Mouse (Mus musculus) thymus, postnatal 10 days (tissue): ENCODE data around the gene Tbc1d14.

Experiments
- DNase-seq, 2 experiments: peaks; one replicate each; pipeline ENCODE4 v3.0.0; 2021; ENCODE audit warnings: low spot score in 2 of 2

Tbc1d14 gene

DNA sequence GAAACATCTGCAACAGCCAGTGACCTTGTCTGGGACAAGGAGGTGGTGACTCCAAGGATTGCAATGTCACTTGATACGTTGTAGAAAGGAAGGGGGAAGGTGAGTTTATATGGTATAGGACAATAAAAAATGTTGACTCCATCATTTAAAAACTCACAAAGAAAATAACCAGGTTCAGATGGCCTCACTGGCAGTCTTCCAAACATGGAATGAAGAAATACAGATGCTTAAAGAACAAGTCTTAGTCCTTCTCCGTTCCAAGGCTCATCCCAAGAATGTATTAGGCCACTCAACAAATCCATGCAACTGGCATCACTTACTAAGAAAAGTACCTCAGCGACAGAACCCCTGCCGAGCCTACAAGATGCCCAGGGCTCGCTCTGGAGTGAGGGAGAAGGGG lies 38.6 kb downstream of the Tbc1d14 start:
- DNase-seq = no peak

DNA sequence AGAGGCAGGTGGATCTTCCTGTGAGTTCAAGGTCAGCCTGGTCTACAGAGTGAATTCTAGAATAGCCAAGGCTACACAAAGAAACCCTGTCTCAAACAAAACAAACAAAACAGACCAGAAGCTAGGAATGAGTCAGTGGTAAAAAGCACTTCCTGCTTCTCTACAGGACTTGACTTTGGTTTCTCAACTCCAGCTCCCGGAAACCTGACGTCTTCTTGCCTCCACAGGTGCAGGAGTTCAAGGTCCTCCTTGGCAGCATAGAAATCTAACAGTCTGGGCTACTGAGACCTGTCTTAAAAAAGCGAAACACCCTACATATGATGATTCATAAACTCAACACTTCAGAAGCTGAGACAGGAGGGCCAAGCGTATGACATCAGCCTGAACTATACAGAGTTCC lies 39.2 kb downstream of the Tbc1d14 start:
- peak; percentile 59 to 61 for DNase-seq

DNA sequence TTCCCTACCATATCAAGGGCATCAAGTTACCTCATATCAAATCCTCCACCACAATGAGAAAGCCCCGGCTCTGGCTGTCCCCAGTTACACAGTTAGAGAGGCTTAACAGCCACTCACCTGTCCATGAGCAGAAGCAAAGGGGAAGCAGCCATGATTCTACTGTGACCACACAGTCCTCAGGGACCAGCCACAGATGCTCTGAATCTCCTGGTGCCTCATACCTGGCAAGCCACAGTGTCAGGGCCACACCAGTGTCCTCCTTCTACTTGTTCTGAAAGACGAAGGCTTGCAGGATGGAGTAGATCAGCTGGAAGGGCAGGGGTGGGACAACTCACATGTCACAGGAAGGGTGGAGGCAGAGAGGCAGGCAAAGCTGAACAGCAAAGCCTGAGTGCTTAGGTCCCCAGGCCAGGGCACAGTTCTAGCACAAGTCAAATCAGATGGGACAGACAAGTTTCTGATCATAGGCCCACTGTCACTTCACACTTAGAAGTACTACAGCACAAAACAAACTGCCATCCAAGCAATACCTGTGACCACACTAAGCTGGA lies 39.9 kb downstream of the Tbc1d14 start:
- DNase-seq = peak in 1 of 2 experiments; percentile 25

DNA sequence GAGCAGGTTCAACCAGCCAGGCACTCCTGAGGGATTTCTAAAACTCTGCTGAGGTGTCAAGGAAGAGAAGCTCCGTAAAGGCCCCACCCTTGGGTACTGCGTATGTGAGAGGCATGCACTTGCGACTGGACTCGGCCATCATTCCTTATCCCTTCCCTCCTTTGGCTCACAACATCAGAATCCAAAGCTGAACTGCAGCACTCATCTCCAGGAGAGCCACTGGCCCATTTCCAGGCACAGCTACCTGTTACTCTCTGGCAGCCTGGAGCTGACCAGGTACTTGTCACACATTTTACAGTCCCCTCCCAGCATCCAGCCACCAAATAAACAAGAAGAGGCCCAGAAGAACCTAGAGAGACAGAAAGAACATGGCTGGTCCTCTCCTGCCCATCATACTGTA lies 40.7 kb downstream of the Tbc1d14 start:
- no peak for DNase-seq

DNA sequence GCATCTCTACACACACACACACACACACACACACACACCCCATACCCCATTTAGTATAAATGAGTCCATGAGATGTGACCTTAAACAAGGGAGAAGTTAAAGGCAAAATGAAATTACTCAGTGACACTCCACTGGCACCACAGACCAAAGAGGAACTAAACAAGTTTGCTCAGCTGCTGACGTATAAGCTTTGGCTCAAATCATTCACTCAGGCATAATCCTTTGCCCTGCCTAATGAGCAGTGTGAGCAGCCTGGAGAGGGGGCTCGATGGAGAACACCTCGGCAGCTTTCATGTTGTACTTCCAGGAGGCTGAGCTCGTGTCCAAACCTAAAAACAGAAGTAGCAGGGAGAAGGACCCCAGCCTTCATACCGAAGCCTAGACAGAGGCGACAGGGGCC lies 43.8 kb downstream of the Tbc1d14 start:
- DNase-seq = no peak

DNA sequence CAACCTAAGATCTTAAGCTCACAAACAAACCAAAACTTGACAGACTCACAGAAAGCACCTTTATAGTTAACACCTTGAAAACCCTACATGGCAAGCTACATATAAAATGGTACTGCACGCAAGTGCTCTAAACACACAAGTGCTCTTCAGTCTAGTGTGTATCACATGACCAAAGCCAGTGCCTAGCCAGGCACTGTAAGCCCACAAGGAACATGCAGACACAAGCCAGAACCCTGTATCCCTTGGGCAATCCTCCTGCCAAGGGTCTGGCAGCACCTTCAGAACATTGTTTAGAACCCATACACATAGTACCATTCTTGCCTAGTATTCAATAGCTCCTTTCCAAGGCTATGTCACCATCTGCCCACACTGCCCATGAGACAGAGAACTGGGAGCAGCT lies 48.3 kb downstream of the Tbc1d14 start:
- no peak for DNase-seq

DNA sequence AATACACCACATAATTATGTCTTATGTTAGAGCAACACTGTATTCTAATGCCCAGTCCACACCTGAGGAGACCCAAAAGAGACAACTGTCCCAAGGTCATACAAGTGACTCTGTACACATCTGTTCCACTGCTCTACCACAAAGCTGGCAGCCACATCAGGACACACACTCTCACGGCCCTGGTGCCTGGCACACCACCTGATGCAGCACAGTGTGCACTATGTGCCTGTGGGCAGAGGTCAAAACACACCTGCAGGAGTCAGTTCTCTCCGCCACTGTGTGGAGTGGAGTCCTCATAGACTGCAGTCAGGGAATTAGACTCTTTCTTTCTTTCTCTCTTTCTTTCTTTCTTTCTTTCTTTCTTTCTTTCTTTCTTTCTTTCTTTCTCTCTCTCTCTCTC lies 52.1 kb downstream of the Tbc1d14 start:
- DNase-seq = no peak

DNA sequence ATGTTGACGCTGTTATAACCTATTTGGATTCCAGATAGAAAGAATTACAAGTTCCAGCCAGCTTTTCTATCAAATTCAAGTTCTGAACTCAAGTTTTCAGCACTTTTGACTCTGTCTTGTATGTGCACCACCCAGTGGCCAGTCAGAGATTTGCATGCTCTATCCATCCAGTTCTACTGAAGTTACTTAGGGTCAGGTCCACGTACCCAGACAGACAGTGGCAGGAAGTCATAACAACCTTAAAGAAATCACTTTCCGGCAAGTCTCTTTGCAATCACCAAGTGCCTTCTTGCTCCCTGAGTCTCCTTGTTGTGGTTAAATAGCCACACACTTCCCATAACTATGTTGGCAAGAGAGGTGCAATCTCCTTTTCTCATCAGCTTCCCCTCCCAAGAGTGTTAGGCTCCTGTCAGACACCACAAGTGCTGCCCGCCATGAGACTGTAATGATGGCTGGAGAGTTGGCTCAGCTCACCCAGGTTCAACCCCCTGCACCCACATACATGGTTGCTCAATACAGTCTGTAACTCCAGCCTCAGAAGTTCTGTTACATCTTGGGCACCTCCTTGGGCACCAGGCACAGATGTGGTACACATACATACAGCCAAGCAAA lies 54.4 kb downstream of the Tbc1d14 start:
- peak; percentile 77 to 82 for DNase-seq

DNA sequence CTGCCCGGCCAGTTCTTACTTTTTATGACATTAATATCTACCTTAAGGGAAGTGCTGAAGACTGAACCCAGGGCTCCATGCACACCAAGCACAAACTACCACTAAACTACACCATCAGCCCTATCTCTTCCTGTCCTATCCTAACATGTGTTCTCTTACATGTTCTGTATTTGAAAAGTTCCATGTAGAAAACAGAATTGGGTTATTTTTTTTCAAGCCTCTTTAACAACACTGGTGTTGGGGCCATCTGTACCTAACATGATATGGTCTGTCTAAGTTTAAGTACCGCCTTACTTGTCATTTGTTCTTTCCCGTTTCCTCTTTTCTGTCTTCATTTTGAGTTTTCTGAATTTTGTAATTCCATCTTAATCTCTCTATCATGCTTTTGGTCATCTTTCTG lies 56.7 kb downstream of the Tbc1d14 start:
- no peak for DNase-seq

DNA sequence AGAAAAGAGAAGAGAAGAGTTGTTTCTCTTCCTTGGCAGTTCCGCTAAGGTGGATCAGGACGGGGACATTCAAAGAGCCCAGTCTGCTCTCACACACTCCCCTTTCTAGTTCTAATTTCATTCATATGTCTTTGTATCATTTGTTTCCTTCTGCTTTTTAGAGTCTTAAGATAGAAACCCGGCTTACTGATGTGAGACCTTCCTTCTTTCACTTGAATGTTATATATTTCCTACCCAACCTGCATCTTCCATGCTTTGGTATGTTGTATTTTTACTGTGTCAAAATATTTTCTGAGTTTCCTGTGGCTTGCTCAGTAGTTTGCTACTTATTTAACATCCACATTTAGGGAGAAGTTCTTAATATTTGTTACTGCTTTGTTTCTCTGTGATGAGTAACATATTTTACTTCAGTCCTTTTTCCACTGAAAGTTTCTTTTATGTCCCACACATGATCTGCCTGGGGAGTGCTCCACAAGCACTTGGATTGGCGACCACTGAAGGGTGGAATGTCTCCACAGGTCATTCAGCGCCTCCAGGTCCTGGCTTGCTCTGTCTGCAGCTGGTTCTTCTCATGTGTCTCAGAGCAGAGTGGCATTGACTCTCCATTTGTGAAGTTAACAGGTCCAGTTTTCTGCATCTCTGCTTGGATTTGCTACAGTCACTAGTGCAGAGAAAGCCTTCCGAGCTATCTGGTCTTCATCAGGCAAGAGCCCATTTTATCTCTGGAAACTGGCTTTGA lies 57.5 kb downstream of the Tbc1d14 start:
- no peak for DNase-seq

DNA sequence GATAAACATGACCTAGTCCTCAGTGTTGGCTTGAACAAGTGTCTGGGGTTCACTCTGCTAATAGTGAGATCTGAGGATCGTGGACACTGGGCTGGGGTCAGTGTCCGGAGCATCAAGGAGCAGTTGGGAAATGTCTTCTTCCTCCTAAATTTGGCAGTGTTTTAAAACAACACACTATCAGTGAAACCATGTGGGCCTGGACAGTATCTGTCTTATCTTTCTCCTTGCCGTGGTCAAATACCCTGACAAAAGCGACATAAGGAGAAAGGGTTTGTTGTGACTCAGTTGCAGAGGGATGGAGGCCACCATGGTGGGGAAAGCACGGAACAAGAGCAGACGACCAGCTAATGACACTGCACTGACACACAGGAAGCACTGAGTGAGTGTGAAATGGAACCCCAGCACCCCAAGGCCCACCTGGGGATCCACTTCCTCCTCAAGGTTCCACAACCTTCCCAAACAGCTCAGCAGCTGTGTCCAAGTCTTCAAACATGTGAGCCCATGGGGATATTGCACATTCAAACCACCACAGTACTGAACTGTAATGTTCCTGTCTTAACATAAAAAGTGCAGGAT lies 58.5 kb downstream of the Tbc1d14 start:
- no peak for DNase-seq

DNA sequence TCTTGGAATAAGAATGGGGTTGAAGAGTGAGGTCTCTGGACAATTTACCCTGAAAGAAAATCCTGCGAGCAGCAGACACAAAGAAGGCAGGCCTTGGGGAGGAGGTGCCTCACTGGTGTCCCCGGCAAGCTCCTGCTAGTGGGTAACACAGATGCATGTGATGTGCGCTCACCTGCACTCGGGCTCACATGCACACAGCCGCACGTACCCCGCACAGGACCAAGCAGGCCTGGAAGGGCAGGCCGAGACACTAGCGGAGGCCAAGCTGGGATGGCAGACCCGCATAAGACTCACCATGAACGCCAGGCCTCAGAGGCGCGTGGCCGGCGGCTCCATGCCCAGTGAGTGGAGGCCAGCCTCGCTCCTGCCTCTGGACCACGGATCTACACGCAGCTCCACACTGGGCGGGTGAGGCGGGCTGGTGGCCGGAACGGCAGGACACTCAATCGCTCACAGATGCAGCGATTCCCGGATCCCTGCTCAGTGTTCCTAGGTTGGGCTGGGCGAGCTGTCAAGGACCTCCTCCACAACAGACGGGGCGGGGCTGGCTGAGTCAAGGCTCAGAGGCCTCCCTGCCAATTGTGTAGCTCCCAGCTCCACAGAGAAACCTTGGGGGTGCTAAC lies 62.8 kb downstream of the Tbc1d14 start:
- DNase-seq = peak; percentile 61 to 66

DNA sequence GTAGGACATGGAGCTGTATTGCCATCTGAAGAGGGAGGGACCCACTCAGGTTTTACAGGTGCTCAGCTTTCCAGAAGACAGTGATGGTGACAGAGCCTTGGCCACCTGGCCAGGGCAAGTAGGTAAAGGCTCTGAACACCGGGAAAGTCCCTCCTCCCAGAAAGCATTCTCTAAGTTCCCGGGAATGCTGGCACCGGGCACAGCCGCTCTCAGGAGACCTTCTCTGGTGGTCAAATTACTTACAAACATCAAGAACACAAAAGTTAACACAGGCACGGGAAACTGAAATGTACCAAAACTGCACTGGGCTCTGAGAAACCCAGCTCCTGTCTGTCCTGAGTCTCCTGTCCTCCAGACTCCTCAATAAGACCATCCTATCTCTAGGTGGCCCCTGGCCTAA lies 63.4 kb downstream of the Tbc1d14 start:
- DNase-seq = no peak

DNA sequence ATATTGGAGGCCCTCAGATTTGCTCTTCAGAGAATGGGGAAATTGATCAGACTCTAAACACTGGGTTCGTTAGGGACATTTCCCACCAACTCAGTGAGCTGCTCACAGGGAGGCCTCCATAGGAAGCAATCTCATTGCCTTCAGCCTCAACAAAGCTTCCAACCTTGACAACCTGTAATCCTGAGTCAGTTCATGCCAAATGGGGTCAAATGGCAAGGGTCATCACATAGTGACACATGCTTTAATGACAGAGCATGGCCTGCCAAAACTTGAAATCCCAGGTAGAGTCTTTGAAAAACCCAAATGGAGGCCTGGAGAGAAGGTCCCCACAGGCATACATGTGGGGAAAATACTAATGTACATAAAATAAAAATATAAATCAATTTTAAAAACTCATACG lies 66.2 kb downstream of the Tbc1d14 start:
- no peak for DNase-seq

DNA sequence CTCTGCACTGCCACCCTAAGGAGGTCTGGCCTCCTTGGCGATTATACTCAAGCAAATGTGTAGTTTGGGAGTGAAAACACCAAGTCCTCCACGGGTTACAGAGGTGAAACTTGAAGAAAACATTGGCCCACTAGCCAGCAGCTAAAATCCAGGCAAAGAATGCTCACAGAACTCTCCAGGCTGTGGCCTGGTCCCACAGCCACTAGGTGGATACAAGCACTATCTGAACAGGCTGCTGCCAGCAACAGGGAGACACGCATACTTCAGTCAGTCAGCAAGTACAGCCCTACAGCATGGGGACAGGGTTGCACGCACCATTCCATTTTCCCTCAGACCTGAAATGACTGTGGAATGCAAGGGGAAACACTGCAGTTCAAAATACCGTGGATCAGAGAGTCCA lies 66.8 kb downstream of the Tbc1d14 start:
- no peak for DNase-seq

DNA sequence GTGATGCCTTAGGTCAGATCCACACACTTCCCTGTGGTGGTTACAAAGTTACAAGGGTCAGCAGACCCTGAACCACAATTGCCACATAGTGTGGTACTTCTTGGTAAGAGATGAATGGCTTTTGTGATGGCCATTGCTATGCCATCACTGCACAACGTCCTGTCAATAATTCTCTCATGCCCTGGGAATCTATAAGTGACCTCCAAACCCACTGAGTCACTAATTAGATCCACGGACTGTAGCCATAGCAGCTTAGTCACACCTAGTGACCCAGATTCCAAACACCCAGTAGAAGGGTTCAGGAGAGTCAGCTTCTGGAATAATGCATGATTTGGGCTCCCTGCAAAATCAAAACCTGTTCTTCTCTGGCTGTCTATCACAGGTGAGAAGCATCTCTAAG lies 67.9 kb downstream of the Tbc1d14 start:
- no peak for DNase-seq

DNA sequence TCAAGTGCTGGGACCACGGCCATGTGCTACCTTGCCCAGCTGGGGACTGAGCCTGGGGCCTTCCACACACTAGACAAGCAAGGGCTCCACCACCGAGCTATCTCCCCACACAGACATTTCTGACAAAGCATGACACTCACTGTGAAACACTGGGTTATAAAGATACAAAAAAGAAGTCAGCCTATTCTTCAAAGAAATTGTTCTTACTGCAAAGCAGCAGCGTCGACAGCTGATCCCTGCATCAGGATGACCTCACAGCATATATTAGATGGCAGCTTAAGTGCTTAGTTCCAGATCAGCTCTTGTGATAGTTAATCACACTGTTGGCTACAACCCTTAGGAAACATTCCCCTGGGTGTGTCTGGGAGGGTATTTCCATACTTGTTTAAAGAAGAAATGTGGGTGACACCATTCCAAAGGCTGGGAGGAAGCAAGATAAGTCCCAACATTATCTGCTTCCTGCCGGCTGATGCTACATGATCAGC lies 69.8 kb downstream of the Tbc1d14 start:
- DNase-seq = no peak

DNA sequence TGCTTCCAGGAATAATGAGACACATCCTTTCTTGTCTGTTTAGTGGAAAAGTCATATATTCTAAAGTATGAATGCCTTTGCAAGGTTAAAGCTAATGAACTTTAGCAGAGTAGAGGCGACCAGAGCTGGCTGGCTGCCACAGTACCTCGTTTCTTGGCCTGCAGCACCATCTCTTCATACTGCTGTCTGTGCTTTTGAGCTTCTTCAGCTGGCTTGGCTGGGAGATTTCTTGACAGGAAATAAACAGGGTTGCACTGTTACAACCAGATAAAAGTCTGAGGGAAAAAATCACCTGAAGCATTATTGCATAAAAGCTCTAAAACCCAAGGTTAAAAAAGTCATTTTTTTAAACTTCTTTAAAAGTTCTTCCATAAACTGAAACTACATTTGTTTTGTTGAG lies 70.3 kb downstream of the Tbc1d14 start:
- DNase-seq = no peak

DNA sequence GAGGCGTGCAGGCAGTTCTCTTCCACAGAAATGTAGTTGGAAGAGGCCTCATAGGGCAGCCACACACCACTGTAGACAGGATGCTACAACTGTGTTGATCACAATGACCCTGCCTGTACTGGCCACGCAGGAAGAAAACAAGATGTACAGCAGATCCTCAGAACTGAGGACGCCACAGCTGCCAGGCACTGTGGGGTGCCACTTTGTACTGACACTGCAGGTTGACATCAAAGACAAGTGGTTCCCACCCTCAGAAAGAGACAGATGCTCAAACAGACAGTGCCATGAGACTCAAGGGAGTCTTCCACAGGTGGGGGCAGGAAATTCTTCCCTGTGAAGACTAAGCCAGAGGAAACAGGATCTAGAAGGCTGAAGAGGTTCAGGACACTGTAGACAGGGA lies 73.3 kb downstream of the Tbc1d14 start:
- peak; percentile 14 to 30 for DNase-seq

DNA sequence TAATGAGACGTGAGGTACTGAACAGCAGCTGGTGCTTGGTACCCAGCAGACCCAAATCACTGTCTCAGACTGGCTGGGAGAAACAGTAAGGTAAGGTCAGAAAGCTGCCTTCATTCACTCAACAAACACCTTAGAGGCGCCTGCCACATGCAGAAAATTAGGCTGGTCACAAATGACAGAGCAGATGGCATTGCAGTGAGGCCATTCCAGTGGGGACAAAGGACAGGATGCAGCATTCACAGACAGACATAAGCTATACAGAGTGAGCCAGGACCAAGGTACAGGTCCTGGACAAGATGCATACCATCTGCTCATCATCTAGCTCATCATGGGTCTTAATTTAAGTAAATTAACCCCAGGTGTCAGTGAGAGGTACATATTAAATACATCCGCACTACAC lies 75.5 kb downstream of the Tbc1d14 start:
- no peak for DNase-seq

DNA sequence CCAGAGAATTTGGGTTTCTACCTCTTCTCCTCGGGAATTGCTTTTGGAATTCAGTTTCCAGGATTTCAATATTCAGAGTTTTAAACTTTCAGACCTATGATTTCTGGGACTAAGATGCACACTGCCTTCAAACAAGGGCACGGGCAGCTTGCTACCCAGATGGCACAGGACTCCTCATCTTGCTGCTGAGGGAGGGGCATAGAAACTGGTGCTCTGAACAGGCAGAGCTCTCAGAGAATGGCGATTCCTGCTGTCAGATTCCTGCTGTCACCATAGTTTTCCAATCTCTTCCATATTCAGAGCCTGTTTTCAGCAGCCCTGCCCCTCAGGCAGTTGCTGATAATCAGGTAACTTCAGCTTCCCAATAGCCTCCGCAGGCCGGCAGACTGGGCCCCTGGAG lies 77.5 kb downstream of the Tbc1d14 start:
- no peak for DNase-seq

DNA sequence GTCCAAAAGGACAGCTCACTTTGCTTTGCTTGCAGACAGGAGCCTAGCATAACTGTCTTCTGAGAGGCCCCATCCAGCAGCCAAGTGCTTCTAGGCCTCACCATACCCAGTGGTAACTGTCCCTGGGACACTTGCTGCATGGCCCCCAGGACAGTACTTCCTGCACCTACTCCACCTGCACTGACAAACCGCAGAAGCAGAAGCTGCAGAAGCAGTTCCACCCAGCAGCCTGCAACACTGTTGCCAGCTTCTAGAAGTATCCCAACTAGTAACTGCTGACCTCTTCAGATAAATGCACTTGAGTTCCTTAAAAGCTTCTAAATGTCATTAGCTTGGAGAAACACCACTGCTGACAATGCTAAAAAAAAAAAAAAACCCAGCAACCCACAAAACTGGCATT lies 78.0 kb downstream of the Tbc1d14 start:
- no peak for DNase-seq

DNA sequence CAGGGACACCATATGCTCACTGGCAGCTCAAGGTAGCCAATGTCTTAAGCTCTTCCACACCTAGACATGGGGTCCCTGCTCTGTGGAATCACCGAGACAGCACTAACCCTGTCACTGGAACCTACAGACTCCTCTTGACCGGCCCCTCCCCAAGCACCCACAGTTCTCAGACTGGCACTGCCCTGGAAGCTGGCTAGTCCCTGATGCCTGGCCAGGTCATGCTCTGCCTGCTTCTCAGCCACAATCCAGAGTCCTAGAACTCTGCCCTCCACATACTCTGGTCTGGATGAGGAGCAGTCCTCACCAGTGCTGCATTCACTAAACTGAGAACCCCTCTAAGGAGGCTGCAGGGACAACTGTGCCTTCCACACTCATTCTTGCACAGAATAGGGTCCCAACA lies 82.1 kb downstream of the Tbc1d14 start:
- DNase-seq = no peak
